Mouse (Mus musculus): ENCODE data around the gene Abcg1.

Gene Abcg1

GRCm38 (mm10) chr17:31057151-31057890, at the start of gene Abcg1:
Abcg1 (plus strand) TSS chr17:31057675.
- no peak for DNase-seq (ENCODE audit: low spot score)

DNA sequence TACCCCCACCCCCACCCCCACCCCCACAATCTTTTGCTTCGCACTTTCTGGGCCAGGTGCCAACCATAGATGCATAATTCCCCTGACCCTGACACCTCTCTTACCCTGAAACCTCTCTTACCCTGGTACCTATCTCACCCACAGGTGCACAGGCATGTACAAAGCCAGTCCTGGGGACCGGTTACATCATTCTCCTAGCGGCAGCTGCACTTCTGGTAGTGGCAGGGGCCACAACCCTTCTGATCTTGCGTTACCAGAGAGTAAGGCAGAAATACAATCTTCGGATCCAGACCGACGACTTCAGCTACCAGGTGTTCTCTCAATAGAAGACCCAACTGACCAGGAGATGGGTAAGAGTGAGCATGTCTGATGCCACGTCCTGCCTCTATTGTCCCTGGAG, 49.1 kb upstream of the Abcg1 start:
- no peak for DNase-seq (ENCODE audit: low spot score)

DNA sequence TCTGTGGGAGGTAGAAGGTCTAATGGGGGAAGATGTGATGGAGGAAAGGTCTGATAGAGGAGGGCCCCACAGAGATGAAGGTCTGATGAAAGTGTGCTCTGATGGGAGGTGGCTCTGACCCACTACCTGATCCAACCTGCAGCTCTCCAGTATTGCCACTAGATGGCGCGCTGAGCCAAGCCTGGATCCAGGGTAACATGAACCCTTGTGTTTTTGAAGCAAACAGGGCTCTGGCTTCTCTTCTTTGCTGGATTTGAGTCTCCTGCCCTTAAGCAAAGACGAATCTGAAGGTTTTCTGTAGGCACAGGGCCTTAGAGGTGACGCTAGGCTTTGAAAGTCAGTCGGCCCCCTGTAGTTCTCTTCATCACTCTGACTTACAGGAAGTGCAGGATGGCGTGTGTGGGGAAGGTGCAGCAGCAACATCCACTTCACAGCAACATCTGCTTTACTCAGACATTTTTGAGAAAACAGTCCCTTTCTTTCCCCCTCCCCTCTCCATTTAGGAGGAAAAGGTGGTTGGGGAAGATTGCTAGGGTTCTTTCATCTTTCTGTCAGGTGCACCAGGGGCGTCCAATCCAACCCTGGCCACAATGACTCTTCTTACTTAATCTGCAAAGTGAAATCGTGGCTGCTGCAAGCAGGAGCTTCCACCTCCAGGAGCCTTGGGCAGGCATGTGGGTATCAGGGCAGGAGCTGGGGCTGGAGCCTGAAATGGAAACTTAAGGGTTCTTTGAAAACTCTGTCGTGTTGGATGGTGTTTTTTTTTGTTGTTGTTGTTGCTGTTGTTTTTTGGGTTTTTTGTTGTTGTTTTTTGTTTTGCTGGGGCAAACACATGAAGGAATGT, 45.7 kb upstream of the Abcg1 start:
- DNase-seq (ENCODE audit: low spot score), result peak; percentile 21

- DNase-seq (ENCODE audit: low spot score), result no peak
These were observed 39.2 kb upstream of the Abcg1 start for GRCm38 (mm10) chr17:31018267-31018666.

DNA sequence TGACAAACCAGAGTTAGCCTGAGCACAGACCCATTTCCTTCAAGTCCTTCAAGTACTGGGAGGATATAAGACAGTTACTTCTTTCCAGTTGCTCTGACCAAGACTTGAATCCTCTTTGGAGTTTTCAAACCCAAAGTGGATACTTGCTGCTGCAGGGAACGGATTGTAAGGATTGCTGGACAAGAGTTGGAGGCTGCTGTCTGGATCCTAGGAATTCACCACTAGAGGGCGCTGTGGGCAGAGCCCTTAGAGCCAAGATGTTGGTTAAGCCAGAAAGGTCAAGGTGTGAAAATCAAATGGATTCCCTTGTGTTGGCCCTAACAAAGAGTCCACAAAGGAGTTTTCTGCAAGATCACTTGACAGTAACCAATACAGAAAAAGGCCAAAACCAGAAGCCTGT, 38.0 kb upstream of the Abcg1 start:
- no peak for DNase-seq (ENCODE audit: low spot score)

GRCm38 (mm10) chr17:31020078-31020477, 37.4 kb upstream of the Abcg1 start:
- DNase-seq (ENCODE audit: low spot score), result no peak

GRCm38 (mm10) chr17:31021276-31021675, 36.2 kb upstream of the Abcg1 start:
- DNase-seq (ENCODE audit: low spot score), result no peak

GRCm38 (mm10) chr17:31024125-31024781, 33.2 kb upstream of the Abcg1 start:
- DNase-seq (ENCODE audit: low spot score), result no peak

DNA sequence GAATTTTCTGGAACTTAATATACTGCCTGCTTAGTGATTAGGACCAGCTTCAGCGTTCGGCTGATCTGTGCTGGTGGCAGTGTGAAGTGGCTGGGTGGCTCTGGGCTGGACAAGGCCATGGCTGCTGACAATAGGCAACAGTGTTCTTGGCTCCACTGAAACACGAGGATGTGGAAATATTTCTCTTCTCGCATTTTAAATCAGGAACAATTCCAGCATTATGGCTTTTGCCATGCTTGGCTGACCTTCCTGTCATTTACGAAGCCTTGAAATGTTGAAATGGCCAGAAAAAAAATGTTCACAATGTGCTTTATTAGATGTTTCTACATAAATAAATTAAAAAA, 32.7 kb upstream of the Abcg1 start:
- DNase-seq (ENCODE audit: low spot score), result no peak

GRCm38 (mm10) chr17:31026986-31027385, 30.5 kb upstream of the Abcg1 start:
- DNase-seq (ENCODE audit: low spot score), result no peak

DNA sequence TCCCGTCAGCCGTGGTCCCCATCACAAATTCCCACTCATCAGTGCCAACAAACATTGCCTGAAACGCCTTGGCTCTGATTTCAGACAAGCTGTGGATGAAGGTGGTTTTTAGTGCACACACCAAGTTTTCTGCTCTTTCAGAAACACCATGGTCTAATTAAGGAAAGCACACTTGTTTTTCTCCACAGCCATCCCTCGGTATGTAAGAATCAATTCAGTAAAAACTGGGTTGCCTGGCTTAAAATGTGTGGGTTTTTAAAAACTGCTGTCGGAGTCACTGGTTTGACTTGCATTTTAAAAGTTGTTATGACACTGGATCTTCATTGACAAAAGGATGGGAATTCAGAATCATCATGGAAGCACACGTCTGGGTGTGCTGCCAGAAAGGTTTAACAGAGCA, 29.8 kb upstream of the Abcg1 start:
- no peak for DNase-seq (ENCODE audit: low spot score)

DNA sequence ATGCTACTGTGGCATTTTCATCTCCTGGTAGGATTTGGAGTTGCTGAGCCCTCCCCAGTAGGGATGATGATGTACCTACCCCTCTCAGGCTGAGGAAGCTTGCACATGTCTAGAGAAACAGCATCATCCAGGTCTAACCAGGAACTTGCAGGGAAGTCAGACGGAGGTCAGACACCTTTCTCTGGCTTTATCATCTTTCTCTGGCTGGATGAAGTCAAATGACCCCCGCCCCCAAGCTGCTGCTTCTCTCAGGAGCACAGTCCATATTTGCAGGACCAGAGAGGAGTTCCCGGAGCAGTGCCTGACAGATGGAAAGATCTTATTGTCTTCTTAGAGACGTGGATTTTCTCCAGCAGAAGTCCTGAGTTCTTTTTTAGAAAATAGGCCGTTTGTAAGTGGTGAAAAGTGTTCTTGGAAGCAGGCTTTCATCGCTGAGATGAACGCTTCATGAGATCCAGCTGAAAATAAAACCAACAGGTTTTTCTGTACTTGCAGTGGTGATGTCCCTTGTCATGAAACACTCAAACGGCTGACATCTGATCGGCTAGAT, 28.6 kb upstream of the Abcg1 start:
- DNase-seq (ENCODE audit: low spot score), result no peak

DNA sequence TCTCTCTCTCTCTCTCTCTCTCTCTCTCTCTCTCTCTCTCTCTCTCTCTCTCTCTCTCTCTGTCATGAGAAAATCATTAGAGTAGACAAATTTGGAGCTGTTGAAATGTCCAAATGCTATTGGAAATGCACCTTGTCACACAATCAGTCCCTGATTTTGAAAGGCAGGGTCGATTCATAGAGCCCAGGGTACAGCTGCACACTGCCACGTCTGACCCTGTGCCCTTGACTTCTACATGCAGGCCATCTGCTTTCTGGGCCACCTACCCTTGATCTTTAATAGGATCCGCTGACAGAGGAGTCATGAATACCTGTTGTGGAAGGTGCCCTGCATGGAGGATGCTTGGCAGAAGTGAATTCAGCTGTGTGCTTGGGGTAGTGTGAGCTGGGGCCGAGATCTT, 28.1 kb upstream of the Abcg1 start:
- no peak for DNase-seq (ENCODE audit: low spot score)

- DNase-seq (ENCODE audit: low spot score), result no peak
These were observed 25.1 kb upstream of the Abcg1 start for GRCm38 (mm10) chr17:31032341-31032740.

DNA sequence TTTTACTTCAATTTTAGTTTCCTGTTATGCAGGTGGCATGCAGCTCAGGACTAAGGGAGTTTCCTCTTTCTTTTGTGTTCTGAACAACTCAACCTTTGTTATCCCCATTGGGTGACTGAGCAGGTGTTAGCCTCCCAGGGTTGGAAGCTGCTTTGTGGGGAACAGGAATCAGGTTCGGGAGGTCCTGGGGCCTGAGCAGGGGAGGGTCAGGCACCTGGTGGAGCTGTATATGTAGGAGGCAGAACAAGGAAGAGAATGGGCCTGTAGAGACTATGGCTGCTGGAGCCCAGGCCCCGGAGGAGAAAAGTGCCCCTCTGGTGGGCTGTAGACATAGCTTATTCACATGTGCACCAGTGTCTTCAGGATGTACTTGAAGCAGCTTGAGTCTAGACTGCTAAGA, 24.2 kb upstream of the Abcg1 start:
- DNase-seq (ENCODE audit: low spot score), result no peak

- DNase-seq (ENCODE audit: low spot score), result no peak
These were observed 23.3 kb upstream of the Abcg1 start for GRCm38 (mm10) chr17:31034165-31034564.

- DNase-seq (ENCODE audit: low spot score), result no peak
These were observed 22.7 kb upstream of the Abcg1 start for GRCm38 (mm10) chr17:31034674-31035356.

GRCm38 (mm10) chr17:31036168-31036876, 21.2 kb upstream of the Abcg1 start:
- DNase-seq (ENCODE audit: low spot score), result no peak

- DNase-seq (ENCODE audit: low spot score), result no peak
These were observed 20.1 kb upstream of the Abcg1 start for GRCm38 (mm10) chr17:31037331-31037730.

- DNase-seq (ENCODE audit: low spot score), result no peak
These were observed 19.1 kb upstream of the Abcg1 start for GRCm38 (mm10) chr17:31038381-31038780.

DNA sequence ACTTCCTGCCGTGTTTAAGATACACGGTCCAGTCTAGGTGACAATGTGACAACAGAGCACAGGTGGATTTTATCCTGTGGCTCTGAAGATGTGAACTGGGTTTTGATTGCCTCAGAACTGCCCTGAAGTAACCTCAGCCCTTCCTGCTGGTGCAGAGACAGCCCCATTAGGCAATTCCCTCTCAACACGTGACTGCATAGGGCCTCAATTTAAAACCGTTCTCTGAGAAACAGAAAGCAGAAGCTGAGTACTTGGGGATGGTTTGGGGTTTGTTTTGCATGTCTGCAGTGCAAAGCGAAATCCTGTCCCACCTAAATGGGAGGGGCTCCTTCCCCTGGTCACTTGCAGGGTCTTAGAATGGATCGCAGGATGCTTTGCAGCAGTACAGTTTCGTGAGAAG, 17.8 kb upstream of the Abcg1 start:
- DNase-seq (ENCODE audit: low spot score), result no peak

Measured in MN1 (cell line).